Mouse (Mus musculus): ENCODE results near the gene C1ql4. TPM values are rescaled to one million over a fixed set of nuclear protein-coding genes. Genes with fewer than 3 reads are reported as not detected.
A peak's percentile ranks its signal among the peaks of the same experiment; 100 is the strongest.
"Not testable (repeated sequence)": the region's sequence is repeated elsewhere in the genome, so short reads cannot be mapped to it uniquely, and the experiment has no call there.

The C1ql4 gene
- total and polyA plus RNA-seq, 2 experiments from 2014 or later: 5.7 to 8.6 TPM

DNA sequence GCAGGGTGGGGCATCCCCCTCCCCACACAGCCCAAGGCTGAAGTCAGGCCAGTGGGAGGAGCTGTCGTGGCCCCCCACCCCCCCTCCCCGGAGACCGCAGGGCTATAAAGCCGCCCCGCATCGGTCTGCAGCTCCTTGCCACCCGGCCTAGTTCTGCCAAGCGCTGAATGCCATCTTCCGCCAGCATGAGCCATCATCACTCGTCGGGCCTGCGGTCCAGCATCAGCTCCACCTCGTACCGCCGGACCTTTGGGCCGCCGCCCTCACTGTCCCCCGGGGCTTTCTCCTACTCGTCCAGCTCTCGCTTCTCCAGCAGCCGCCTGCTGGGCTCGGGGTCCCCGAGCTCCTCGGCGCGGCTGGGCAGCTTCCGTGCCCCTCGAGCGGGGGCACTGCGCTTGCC lies 32.6 kb downstream of the C1ql4 start, which contains the start of gene Prph:
Gene Prph (plus strand): TSS at position 135 of the 400 bp plus-strand sequence.
- peak within 1 kb of the TSS; percentile 65 for H3K4me2 ChIP-seq (ENCODE audit: low read depth, low read length)
- H3K4me3 ChIP-seq (ENCODE audit: low read length): peak within 1 kb of the TSS; percentile 34
- ATAC-seq (peak; percentile 16; the same call in 1 of the 2 replicates), DNase-seq (ENCODE audit: low spot score) (no peak)
- 3% methylated on average over 28 of the region's 30 CpGs for WGBS
- H3K9me3 ChIP-seq (ENCODE audit: low read length): no peaks in the 10 kb centered on the region
- peaks cover 38% of the 10 kb centered on the region for H3K27me3 ChIP-seq (ENCODE audit: insufficient read depth, low read length)
- H3K36me3 ChIP-seq (ENCODE audit: insufficient read depth, low read length): no peaks in the 10 kb centered on the region
- H3K27ac ChIP-seq: no peak within 1 kb of the TSS
- no peaks in the 10 kb centered on the region; the same call in 1 of the 2 replicates for H3K4me1 ChIP-seq (ENCODE audit: insufficient read depth, low read length)
- H3K9ac ChIP-seq (replicated peaks; ENCODE audit: low read length): peak within 1 kb of the TSS; percentile 22; the same call in 1 of the 2 replicates
- no peak for TF ChIP-seq CTCF (IDR thresholded peaks at IDR 0.05; ENCODE audit: low read depth)

DNA sequence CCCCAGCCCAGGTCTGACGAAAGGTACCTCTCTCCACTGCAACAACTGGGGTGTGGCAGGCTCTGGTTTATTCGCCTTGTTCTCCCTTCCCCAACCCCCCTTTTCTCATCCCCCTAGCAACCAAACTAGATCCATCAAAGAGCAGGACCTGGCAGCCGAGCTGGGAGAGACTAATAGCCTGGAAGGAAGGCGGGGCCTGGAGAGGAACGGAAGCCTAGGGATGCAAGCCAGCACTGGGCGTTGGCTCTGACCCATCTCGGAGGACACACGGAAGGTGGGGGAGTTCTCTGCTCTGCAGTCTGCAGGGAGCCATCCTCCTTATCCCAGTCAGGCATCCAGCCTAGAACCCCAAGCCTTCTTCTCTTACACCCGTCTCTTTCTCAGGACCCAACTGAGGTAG lies 34.2 kb downstream of the C1ql4 start:
- no peaks in the 10 kb centered on the region for H3K9me3 ChIP-seq (ENCODE audit: low read length)
- H3K4me3 ChIP-seq (ENCODE audit: low read length): no peak overlapping the region
- H3K27me3 ChIP-seq (ENCODE audit: insufficient read depth, low read length): peaks cover 35% of the 10 kb centered on the region
- 11% methylated on average over 9 of the region's 9 CpGs for whole genome bisulfite sequencing
- no peak overlapping the region for H3K27ac ChIP-seq
- ATAC-seq: no peak
- no peak for TF ChIP-seq CTCF (IDR thresholded peaks at IDR 0.05; ENCODE audit: low read depth)
- DNase-seq (ENCODE audit: low spot score): peak; percentile 35
- H3K4me1 ChIP-seq (ENCODE audit: insufficient read depth, low read length): no peaks in the 10 kb centered on the region; the same call in 1 of the 2 replicates
- no peaks in the 10 kb centered on the region for H3K36me3 ChIP-seq (ENCODE audit: insufficient read depth, low read length)
- H3K9ac ChIP-seq (replicated peaks; ENCODE audit: low read length): no peak overlapping the region
- H3K4me2 ChIP-seq (ENCODE audit: low read depth, low read length): no peak overlapping the region

DNA sequence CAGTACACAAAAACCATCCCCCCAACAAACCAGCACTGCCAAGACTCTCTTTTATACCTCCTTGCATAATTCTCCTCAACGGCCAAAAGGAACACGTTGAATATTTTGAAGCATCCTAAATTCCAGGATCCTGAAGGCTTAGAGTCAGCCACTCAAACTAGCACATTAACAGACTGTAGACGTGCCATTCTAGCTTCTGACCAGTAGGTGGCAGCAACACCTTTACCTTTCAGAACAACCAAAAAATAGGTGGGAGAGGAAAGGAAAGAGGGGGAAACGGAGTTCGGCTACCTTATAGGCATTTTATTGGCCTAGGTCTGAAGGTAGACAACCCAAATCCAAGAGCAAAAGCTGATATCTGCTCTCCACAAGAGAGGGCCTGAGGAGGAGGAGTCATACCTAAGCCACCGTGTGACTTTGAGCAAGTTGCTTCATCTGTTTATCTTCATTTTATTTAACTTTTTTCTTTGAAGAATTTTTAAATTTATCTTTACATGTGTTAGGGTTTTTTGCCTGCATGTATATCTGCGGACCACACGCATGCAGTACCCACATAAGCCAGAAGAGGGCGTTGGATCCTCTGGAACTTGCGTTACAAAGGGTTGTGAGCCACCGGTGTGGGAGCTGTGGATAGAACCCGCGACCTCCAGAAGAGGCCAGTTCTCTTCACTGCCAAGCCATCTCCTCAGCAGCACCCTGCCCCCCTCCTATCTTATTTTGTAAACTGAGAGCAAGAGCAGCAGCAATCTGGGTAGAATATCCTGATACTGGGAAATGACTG lies 38.0 kb downstream of the C1ql4 start:
- no peak for ATAC-seq
- H3K36me3 ChIP-seq (ENCODE audit: insufficient read depth, low read length): no peaks in the 10 kb centered on the region
- H3K9ac ChIP-seq (replicated peaks; ENCODE audit: low read length): no peak overlapping the region
- 0 out of 2 replicates have a peak, but pooled peaks cover under 1% of the 10 kb centered on the region for H3K27me3 ChIP-seq (ENCODE audit: insufficient read depth, low read length)
- peak; percentile 86 for DNase-seq (ENCODE audit: low spot score)
- WGBS: 38% methylated on average over 13 of the region's 13 CpGs
- H3K9me3 ChIP-seq (ENCODE audit: low read length): no peaks in the 10 kb centered on the region
- no peak overlapping the region for H3K4me3 ChIP-seq (ENCODE audit: low read length)
- H3K27ac ChIP-seq: no peak overlapping the region
- no peaks in the 10 kb centered on the region for H3K4me1 ChIP-seq (ENCODE audit: insufficient read depth, low read length)
- H3K4me2 ChIP-seq (ENCODE audit: low read depth, low read length): no peak overlapping the region
- TF ChIP-seq CTCF (IDR thresholded peaks at IDR 0.05; ENCODE audit: low read depth): peak; percentile 91

DNA sequence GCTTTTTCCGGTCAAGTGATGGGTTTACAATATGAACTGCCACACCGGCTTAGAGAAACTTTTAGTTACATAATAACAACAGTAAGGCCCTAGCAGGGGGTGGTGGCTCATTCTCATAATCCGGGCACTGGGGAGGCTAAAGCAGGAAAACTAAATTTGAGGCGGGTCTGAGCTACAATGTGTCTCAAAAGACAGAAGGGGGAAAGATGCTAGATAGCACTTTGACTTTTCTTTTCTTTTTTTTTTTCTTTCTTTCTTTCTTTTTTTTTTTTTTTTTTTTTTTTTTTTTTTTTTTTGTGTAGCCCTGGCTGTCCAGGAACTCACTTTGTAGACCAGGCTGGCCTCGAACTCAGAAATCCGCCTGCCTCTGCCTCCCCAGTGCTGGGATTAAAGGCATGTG lies 41.9 kb downstream of the C1ql4 start:
- not testable (repeated sequence) for H3K4me2 ChIP-seq (ENCODE audit: low read depth, low read length); H3K4me3 ChIP-seq (ENCODE audit: low read length); DNase-seq (ENCODE audit: low spot score); H3K9ac ChIP-seq (replicated peaks; ENCODE audit: low read length); H3K36me3 ChIP-seq (ENCODE audit: insufficient read depth, low read length); H3K27me3 ChIP-seq (ENCODE audit: insufficient read depth, low read length); H3K27ac ChIP-seq; H3K9me3 ChIP-seq (ENCODE audit: low read length); H3K4me1 ChIP-seq (ENCODE audit: insufficient read depth, low read length); ATAC-seq
- 83% methylated on average over 6 of the region's 6 CpGs for WGBS

DNA sequence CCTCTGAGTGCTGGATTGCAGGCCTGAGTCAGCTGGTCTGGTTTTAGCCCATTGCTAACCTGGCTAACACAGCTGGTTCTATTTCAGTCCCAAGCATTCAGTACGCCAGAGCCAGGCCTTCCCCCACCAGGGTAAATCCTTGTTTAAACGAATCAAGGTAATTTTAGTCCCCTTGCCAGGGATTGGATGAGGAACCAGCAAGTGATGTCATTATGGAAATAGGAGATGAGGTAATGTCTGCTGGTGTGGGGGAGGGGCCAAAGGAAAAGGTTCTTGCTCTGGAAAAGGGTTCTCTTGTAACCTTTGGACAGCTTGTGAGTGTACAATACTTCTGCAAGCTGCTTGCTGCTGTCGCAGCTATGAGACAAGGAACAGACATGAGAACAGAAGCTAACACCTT lies 42.8 kb downstream of the C1ql4 start:
- Histone ChIP-seq H3K4me1 (ENCODE audit: insufficient read depth, low read length) (0 out of 2 replicates have a peak, but pooled peaks cover 3% of the 10 kb centered on the region), H3K27me3 (ENCODE audit: insufficient read depth, low read length) (no peaks in the 10 kb centered on the region), H3K27ac (no peak overlapping the region), H3K36me3 (ENCODE audit: insufficient read depth, low read length) (no peaks in the 10 kb centered on the region), H3K4me2 (ENCODE audit: low read depth, low read length) (no peak overlapping the region), H3K4me3 (ENCODE audit: low read length) (no peak overlapping the region), H3K9ac (replicated peaks; ENCODE audit: low read length) (no peak overlapping the region), H3K9me3 (ENCODE audit: low read length) (no peaks in the 10 kb centered on the region)
- DNase-seq (ENCODE audit: low spot score) (no peak), ATAC-seq (no peak)
- WGBS: 57% methylated on average over 3 of the region's 3 CpGs
- no peak for TF ChIP-seq CTCF (IDR thresholded peaks at IDR 0.05; ENCODE audit: low read depth)

DNA sequence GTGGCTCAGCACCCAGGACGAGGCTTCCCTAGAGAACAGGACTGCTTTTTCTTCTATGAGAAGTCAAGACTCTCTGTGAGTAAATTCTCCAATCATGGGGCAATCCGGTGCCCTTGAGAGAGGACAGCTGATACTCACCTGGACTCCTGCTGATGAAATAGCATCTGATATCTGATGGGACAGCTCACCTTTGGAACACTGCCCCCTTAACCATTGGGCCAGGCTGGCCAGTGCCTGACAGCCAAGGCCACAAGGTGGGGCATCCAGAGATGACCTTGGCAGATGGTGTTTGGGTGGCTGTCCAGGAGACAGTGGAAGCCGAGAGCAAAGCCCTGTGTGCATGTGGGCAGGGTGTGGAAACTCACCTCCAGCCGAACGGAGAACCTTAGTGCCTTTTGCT lies 45.3 kb downstream of the C1ql4 start:
- no peaks in the 10 kb centered on the region for H3K27me3 ChIP-seq (ENCODE audit: insufficient read depth, low read length)
- H3K36me3 ChIP-seq (ENCODE audit: insufficient read depth, low read length): no peaks in the 10 kb centered on the region
- 88% methylated on average over 5 of the region's 5 CpGs for WGBS
- 0 out of 2 replicates have a peak, but pooled peaks cover 3% of the 10 kb centered on the region for H3K4me1 ChIP-seq (ENCODE audit: insufficient read depth, low read length)
- H3K4me2 ChIP-seq (ENCODE audit: low read depth, low read length): no peak overlapping the region
- TF ChIP-seq CTCF (IDR thresholded peaks at IDR 0.05; ENCODE audit: low read depth): no peak
- no peaks in the 10 kb centered on the region for H3K9me3 ChIP-seq (ENCODE audit: low read length)
- H3K27ac ChIP-seq: no peak overlapping the region
- no peak overlapping the region for H3K9ac ChIP-seq (replicated peaks; ENCODE audit: low read length)
- DNase-seq (ENCODE audit: low spot score) (no peak), ATAC-seq (no peak)
- H3K4me3 ChIP-seq (ENCODE audit: low read length): no peak overlapping the region

All from hindbrain, postnatal 0 days (tissue).